Mouse (Mus musculus): ENCODE results near the gene Serpine2.

Serpine2 gene

DNA sequence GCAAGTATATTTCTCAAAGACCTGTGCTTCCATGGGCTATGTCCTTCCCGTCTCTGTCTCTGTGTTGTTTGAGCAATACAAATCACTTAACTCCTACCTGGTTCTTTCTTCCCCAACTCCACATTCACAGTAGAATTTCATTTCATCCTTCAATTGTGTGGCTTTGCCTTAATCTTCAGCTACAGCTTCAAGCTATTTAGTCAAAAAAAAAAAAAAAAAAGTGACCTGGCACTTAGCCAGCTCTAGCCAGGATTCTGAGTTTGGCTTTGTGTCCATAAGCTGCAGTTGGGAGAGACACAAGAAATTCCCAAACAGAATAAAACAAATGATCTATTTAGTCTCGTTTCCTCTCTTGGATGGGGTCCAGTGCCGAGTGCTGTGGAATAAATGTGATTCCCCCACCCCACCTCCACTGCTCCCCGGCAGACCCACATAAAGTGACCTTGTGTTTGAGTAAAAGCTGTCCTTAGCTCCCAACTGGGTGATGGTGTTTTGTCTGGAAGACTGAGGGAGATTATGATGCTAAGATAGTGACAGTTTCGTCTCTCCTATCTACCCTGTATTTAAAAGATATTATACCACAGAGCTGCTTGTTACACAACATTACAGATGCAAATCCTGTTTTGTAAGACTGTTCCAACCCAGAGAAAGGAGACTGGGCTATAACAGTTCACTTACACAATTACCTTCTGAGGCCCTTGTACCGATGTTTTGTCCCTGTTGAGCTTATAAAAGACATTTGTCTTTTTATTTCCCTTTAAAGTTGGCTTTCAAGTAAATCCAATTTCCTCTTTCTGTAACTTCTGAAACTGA lies at the start of gene Serpine2:
Gene Serpine2 (minus strand): TSS at position 51 of the 813 bp plus-strand sequence.
- peak in 1 of 2 experiments; percentile 9 for DNase-seq

GRCm38 (mm10) chr1:79907811-79908210 lies 46.8 kb upstream of the Serpine2 start:
- DNase-seq = no peak

- no peak for DNase-seq
Measured at GRCm38 (mm10) chr1:79905241-79905640, 44.3 kb upstream of the Serpine2 start.

DNA sequence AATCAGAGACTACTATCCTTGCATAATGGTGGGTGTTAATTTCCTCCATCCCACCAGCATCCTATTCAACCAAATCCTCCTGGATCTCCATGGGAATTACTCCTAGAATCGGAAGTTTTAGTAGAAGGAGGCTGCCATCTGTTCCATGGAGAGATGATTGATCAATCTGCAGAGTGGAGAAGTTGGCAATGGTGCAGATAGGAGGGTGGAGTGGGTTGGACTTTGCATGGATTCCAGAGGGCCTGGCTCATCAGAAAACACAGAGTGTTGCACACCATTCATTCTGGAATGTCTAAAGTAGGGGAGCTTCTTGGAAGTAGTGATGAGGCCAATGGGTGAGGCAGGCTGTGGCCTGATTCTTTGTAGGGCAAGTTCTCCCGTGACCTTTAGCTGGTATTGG lies 41.9 kb upstream of the Serpine2 start:
- no peak for DNase-seq

DNA sequence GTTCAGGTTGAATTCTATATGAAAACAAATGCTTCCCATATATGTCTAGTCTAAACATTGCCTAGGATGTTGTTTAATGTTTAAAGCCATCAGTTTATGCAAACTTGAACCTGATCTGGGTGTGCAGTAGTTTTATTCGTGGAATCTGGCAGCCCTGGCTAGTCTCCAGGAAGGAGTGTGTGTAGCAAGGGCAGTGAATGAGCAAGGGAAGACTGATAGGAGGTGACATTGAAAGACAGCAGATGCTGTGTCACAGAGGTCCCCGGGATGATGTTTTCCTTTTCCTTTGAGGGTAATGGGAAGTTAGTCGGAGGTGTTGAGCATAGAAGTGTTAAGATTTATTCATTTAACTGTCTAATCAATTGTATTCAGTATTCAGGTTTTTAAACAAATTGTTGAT lies 21.7 kb upstream of the Serpine2 start:
- no peak for DNase-seq

DNA sequence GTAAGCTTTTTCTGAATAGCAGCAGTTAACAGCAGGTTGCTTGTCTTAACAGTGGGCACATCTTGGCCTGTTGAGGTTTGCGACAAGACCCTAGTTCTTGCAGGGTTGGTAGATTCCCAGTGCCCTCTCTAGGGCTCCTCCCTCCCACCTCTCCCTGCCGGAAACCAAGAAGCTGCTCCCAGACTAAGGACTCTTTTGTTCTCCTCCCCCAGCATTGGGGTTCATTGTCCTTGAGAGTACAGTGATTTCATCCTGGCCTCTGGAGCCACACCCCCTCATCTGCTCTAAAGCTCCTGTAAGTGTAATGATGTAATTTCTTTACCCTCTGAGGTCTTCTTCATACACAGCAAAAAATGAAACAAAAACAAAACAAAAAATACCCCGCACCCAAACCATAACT lies 13.8 kb upstream of the Serpine2 start:
- DNase-seq = no peak

DNA sequence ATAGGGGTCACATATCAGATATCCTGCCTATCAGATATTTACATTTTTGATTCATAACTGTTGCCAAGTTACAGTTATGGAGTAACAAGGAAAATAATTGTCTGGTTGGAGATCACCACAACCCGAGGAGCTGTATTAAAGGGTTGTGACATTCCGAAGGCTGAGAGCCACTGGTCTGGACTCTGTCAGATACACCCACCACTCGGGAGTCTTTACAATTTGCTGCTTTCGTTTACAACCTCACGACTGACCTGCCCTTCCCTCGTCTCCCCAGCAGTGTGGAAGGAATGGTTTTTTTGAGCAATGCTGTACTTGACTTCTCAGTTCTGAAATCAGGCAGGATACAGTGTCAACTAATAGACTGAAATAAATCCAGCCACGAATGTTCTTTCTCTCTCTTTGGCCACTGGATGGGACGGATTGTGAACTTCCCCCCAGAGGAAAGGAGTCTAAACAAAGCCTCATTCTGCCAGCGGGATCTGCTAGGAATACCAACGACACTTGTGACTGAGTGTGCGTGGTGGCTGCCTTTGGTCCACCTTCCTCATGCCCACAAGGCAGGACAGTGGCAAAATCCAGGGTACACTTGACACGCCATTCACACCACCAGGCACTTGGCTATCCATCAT lies 455 bp downstream of the Serpine2 start:
- peak; percentile 3 to 8 for DNase-seq

DNA sequence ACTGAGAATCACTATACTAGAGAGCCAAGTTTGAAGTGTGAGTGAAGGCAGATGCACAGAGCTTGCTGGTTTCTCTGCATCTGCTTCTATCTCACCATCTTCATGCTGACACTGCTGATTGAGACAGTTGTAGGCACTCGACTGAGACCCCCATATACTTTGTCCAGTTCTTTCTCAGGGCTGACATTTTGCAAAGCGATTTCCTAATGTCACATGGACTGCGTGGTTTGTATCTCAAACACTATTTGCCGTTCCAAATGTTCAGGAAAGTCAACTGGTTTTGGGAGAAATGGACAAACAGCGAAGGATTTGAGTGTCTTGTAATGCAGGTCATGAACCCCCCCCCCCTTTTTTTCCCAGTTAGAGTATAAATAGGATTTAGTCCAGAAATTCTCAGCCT lies 1.0 kb downstream of the Serpine2 start:
- no peak for DNase-seq

- DNase-seq = no peak
Measured at GRCm38 (mm10) chr1:79859026-79859425, 2.0 kb downstream of the Serpine2 start.

- peak; percentile 15 to 35 for DNase-seq
Measured at GRCm38 (mm10) chr1:79858389-79858994, 2.5 kb downstream of the Serpine2 start.

DNA sequence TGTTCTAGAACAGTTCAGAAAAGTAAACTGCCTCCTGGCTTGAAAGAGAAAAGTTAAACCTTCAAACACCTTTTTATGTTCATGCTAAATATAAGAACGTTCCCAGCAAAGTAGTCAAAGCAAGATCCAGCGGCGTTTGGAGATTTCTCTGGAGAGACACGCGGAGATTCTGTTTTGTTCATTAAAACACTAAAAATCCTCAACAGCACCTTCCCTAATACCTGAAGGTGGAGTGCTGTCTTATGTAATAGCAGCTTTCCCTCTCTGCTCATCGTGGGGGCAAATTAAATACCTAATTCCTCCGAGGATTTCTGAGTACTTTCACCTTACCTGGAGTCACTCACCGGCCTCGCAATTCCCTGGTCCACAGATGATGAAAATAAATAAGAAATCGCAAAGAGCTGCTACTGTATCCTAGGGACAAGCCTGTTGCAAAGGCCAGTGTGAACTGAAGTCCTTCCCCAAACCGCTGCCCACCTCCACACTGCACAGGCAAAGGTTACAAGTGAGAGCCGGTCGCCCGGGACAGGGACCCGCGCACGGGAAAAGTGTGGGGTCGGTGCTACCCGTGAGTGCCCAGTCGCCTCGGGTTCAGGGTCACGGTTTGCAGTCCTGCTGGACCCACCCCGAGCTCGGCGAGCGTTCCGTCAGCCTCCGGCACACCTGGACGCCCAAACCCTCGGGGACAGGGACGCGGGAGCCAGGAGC lies 3.1 kb downstream of the Serpine2 start:
- DNase-seq = peak in 1 of 2 experiments; percentile 15

- DNase-seq = no peak
Measured at GRCm38 (mm10) chr1:79856756-79857155, 4.2 kb downstream of the Serpine2 start.

GRCm38 (mm10) chr1:79853527-79853926 lies 7.5 kb downstream of the Serpine2 start:
- no peak for DNase-seq

DNA sequence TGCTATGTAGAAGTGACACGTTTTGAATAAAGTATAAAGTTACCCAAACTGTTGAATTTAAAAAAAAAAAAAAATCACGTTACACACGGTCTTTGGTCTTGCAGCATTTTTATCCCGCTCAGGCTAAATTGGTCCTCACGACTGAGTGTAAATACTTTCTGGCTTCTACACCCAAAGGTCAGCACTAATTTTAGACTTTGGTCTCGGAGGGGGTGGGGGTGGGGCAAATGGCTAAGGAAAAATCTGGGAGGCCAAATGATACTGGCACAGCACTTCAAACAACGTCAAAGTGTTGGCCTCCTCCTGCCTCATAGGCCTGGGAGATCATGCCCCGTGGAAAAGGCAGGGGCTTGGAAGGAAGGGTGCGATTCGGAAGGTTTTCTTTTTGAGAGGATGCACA lies 10.6 kb downstream of the Serpine2 start:
- no peak for DNase-seq

GRCm38 (mm10) chr1:79848663-79849062 lies 12.3 kb downstream of the Serpine2 start:
- DNase-seq = no peak

DNA sequence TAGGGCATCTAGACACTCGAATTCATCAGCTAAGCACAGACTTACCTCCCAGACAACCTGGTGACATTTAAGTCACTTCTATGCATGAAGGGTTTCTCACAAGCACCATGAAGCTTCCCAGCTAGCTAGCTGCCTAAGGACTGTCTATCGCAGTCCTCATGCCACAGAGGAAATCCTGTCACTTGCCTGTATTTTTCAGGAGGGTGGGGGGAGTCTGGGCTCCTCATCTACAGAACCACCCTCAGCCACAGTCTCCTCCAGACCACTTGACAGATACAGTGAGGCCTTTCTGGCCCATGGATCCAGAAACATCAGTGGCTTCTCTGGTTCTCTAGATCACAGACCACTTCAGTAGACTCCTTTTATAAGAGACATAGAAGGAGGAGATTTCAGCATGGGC lies 14.1 kb downstream of the Serpine2 start:
- DNase-seq = no peak

DNA sequence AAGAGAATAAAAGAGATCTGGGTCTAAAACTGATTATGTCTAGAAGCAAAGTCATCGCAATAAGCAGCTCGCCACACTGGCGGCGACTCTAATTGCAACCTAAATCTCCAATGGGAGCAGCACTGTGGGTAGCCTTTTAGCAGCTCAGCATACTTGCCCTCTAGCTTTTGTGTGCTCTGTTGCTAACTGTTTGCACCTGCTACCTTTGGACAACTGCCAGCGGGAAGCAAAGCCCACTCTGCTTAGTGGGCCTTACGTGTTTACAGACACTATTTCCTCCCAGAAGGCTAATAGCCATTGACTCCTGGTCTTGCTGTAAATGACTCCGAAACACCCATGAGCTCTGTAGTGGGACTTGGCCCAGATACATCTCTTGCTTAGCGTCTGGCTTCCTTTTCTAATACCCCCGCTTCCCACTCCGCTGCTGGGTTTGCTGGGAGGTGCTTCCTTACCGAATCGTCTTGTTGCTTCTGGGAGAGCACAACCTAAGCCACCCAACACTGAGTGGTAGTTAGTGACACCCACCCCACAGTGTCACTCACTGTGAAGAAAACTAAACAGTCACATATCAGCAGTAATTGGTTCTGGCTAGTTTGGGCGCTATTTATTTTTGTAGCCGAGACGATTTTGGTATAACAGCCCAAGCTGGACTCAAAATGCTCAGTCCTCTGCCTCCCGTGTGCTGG lies 28.1 kb downstream of the Serpine2 start:
- peak; percentile 9 to 28 for DNase-seq

- no peak for DNase-seq
Measured at GRCm38 (mm10) chr1:79823951-79824633, 36.9 kb downstream of the Serpine2 start.

- peak; percentile 12 to 49 for DNase-seq
Measured at GRCm38 (mm10) chr1:79822806-79823525, 38.0 kb downstream of the Serpine2 start.

DNA sequence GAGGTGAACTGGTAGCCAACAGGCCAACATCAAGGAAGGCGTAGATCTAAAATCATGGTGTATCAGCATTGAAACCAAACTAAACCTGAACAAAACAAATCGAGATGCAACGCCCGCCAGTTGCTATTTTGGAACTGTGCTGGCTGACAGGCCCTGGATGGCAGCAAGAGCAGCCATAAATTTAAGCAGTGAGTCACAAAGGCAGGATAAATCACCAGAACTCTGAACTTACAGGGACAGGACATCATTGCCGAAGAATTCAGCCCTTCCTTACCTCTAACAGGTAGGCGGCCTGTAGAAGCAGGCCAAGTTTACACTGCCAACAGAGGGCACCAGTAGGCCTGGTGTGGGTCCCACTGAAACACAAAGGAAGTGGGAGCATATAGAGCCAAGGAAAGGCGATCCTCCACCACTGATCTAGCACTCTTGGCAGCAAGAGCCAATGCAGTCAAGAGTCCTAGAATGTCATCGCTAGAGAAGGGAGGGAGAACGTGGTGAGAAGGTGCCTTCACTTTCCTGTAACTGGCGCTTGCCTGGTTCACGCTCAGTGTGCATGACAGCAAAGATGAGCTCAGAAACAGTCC lies 41.6 kb downstream of the Serpine2 start:
- no peak for DNase-seq

GRCm38 (mm10) chr1:79815446-79815845 lies 45.5 kb downstream of the Serpine2 start:
- no peak for DNase-seq

All from cerebellum, postnatal 25 days (tissue).